Mouse (Mus musculus): ENCODE results near the gene Hoxd11. TPM values are rescaled to one million over a fixed set of nuclear protein-coding genes. Genes with fewer than 3 reads are reported as not detected.

Gene Hoxd11
- not detected for total RNA-seq (2023)

GRCm38 (mm10) chr2:74678891-74679595 lies at the start of gene Hoxd11:
Hoxd11 (plus strand) TSS chr2:74679557.

GRCm38 (mm10) chr2:74659507-74660005 lies 19.8 kb upstream of the Hoxd11 start, which contains the start of gene Evx2:
Evx2 (minus strand) TSS chr2:74659557.

DNA sequence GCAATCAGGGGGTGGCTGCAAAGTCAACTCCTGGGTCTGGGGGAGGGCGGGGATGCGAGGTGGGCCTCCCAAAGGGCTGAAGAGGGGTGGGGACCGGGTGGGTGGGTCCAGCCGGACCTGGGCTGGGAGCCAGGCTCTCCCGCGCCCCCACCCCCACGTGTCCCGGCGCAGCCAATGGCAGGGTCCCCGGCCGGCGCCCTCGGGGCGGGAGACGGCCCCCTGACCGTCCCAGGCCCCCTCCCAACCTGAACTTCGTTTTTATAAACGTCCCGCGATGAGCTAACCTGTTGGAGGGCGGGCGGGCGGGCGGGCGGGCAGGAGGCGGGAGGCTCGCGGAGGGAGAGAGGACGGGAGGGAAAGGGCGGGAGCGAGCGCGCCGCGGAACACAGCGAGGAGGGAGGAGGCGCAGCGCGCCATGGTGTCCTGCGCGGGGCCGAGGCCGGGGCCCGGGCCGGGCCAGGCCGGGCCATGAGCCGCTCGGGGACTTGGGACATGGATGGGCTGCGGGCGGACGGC lies 11.5 kb upstream of the Hoxd11 start, which contains the start of gene Hoxd13:
Hoxd13 (plus strand) TSS at position 469 of the 516 bp plus-strand sequence.

DNA sequence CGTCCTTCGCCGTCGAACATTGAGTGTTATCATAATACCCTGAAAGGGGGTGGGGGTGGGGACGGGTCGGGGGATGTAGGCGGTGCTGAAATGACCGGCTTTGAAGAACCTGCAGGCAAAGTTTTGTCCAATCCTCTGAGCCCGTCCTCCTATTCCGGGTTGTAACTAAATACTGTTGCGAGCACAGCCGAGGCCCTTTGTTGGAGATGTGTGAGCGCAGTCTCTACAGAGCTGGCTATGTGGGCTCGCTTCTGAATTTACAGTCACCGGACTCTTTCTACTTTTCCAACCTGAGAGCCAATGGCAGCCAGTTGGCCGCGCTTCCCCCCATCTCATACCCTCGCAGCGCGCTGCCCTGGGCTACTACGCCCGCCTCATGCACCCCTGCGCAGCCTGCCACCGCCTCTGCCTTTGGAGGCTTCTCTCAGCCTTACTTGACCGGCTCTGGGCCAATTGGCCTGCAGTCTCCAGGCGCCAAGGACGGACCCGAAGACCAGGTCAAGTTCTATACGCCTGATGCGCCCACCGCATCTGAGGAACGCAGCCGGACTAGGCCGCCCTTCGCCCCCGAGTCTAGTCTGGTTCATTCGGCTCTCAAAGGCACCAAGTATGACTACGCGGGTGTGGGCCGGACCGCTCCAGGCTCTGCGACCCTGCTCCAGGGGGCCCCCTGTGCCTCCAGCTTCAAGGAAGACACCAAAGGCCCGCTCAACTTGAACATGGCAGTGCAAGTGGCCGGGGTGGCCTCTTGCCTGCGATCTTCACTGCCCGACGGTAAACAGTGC lies 4.3 kb upstream of the Hoxd11 start, which contains the start of gene Hoxd12:
Hoxd12 (plus strand) TSS at position 133 of the 785 bp plus-strand sequence.

DNA sequence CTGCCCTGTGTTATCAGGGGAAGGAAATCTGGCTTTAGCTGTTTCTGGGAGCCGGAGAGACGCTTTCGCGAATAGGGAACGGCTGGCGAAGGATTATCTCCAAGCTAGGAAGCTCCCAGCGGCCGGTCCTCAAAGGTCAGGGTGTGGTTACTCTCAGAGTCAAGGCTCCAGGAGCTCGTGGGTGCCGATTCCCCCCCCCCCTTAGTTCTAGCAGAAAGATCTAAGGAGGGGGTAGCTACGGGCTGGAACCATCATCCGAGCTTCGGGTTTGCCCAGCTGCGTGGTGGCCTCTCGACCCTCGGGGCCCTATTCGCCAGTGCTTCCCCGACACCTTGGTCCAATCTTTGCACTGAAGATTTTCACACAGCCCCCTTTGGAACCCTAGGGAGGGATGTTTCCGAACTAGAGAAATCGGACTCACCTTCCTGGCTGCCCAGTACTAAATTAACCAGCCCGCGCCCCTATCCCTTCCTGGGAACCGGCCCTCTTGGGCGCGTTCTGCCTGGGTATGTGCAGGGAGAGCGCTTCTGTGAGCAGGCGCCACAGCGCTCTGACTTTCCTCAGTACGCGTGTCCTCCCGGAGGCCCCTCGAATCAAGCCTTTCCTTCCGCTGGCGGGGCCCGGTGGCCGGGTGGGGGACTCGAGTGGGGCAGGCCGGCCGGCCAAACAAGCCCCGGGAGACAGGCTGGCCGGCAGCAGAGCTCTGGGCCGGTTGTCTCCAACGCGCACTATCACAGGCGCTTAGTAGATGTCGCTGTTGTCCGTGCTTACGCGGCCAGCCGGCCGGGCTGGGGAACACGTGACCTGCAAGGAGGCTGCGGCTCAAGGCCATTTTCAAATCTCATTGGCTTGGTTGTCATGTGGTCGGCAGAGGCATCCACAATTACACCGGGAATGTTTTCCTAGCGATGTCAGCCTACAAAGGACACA lies 11.9 kb downstream of the Hoxd11 start, which contains the start of gene Hoxd10:
Hoxd10 (plus strand) TSS at position 903 of the 930 bp plus-strand sequence.

GRCm38 (mm10) chr2:74697567-74698121 lies 18.3 kb downstream of the Hoxd11 start, which contains the start of gene Hoxd9:
Hoxd9 (plus strand) TSS chr2:74697727.

GRCm38 (mm10) chr2:74704393-74704998 lies 25.1 kb downstream of the Hoxd11 start, which contains the start of gene Hoxd8:
Hoxd8 (plus strand) TSS chr2:74704615.

GRCm38 (mm10) chr2:74711721-74712621 lies 32.6 kb downstream of the Hoxd11 start, which contains the start of the genes Hoxd3 and Hoxd4:
Hoxd3 (plus strand) TSS chr2:74711927.
Hoxd4 (plus strand) TSS chr2:74711929.

DNA sequence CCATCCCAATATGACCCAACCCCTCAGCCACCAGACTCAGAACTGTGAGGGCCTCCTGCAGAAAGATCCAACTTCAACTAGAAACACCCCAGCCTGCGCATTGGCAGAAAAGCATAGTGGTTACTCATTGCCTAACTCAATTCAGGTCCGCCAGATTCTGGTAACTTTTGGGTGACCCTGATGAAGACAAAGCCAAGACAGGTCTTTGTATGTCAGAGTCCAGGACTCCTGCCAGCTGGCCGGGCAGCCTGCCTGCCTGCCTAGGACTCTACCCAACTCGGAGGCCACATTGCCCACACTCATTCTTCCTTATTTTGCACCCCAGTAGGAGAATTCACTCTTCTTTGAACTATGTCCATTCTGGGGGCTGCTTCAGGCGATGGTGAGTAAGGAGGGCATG lies 47.2 kb downstream of the Hoxd11 start, which contains the start of gene Gm28230:
Gm28230 (plus strand) TSS at position 178 of the 400 bp plus-strand sequence.

Other genes starting within 250 kb of the Hoxd11 start
- gene Lnpk, start 100.1 kb upstream of the Hoxd11 start, total RNA-seq (2023): 29.9 TPM
- not detected for gene Evx2, start 20.0 kb upstream of the Hoxd11 start, total RNA-seq (2023)
- not detected for gene Hoxd13, start 11.2 kb upstream of the Hoxd11 start, total RNA-seq (2023)
- gene Hoxd12, start 4.5 kb upstream of the Hoxd11 start, total RNA-seq (2023): not detected
- not detected for gene Hoxd10, start 12.4 kb downstream of the Hoxd11 start, total RNA-seq (2023)
- not detected for gene Hoxd9, start 18.2 kb downstream of the Hoxd11 start, total RNA-seq (2023)
- not detected for gene Hoxd8, start 25.1 kb downstream of the Hoxd11 start, total RNA-seq (2023)
- gene Hoxd3, start 32.4 kb downstream of the Hoxd11 start, total RNA-seq (2023): not detected
- gene Hoxd4, start 32.4 kb downstream of the Hoxd11 start, total RNA-seq (2023): not detected
- gene Gm28230, start 47.2 kb downstream of the Hoxd11 start, total RNA-seq (2023): not detected
- gene Hoxd1, start 83.4 kb downstream of the Hoxd11 start, total RNA-seq (2023): not detected
- 21.4 TPM for gene Mtx2, start 146.2 kb downstream of the Hoxd11 start, total RNA-seq (2023)

All from CD8-positive naive resting alpha-beta T cell, adult 57 days (primary cell).